Mouse (Mus musculus) cerebellum, adult (tissue): ENCODE measurements around the gene Nat8f2.
"Not testable (repeated sequence)": the region's sequence is repeated elsewhere in the genome, so short reads cannot be mapped to it uniquely, and the experiment has no call there.

ENCODE experiments used
- ATAC-seq: cut with Nextera tagmentation; 2 replicates; pipeline ENCODE4 v1.9.2; 2017; ENCODE audit warnings: mild to moderate bottlenecking, moderate library complexity, mixed read lengths; ENCODE audit not compliant: insufficient number of reproducible peaks, low FRiP score, low TSS enrichment

The Nat8f2 gene

GRCm38 (mm10) chr6:85869006-85869405 lies at the start of gene Nat8f2:
Nat8f2 (minus strand) TSS chr6:85869158.
- ATAC-seq = not testable (repeated sequence)

- not testable (repeated sequence) for ATAC-seq
Observed at GRCm38 (mm10) chr6:85918341-85918740, 49.4 kb upstream of the Nat8f2 start.

- no peak for ATAC-seq
Observed at GRCm38 (mm10) chr6:85916596-85916995, 47.6 kb upstream of the Nat8f2 start.

GRCm38 (mm10) chr6:85915539-85916513 lies 46.9 kb upstream of the Nat8f2 start, which contains the start of gene Nat8f1:
Nat8f1 (minus strand) TSS chr6:85915687.
- peak; percentile 94 for ATAC-seq

GRCm38 (mm10) chr6:85915141-85915538 lies 46.2 kb upstream of the Nat8f2 start:
- ATAC-seq = no peak

GRCm38 (mm10) chr6:85911587-85911986 lies 42.6 kb upstream of the Nat8f2 start, which contains the start of gene Tprkb:
Tprkb (plus strand) TSS chr6:85911865.
- ATAC-seq = no peak

- ATAC-seq = no peak
Observed at GRCm38 (mm10) chr6:85909704-85910103, 40.7 kb upstream of the Nat8f2 start.

- no peak for ATAC-seq
Observed at GRCm38 (mm10) chr6:85908341-85908740, 39.4 kb upstream of the Nat8f2 start.

GRCm38 (mm10) chr6:85906911-85907351 lies 38.0 kb upstream of the Nat8f2 start:
- ATAC-seq = not testable (repeated sequence)

GRCm38 (mm10) chr6:85904642-85905061 lies 35.7 kb upstream of the Nat8f2 start, which contains the start of gene Nat8f4:
Nat8f4 (minus strand) TSS chr6:85904884.
- ATAC-seq = peak; percentile 68

GRCm38 (mm10) chr6:85902303-85902702 lies 33.3 kb upstream of the Nat8f2 start:
- ATAC-seq = no peak

- not testable (repeated sequence) for ATAC-seq
Observed at GRCm38 (mm10) chr6:85898596-85899475, 29.9 kb upstream of the Nat8f2 start.

- not testable (repeated sequence) for ATAC-seq
Observed at GRCm38 (mm10) chr6:85895061-85895648, 26.2 kb upstream of the Nat8f2 start.

- ATAC-seq = no peak
Observed at GRCm38 (mm10) chr6:85888961-85889360, 20.0 kb upstream of the Nat8f2 start.

- ATAC-seq = no peak
Observed at GRCm38 (mm10) chr6:85884311-85884710, 15.4 kb upstream of the Nat8f2 start.

- ATAC-seq = not testable (repeated sequence)
Observed at GRCm38 (mm10) chr6:85883246-85883645, 14.3 kb upstream of the Nat8f2 start.

- no peak for ATAC-seq
Observed at GRCm38 (mm10) chr6:85867726-85868690, 950 bp downstream of the Nat8f2 start.

GRCm38 (mm10) chr6:85866995-85867394 lies 2.0 kb downstream of the Nat8f2 start:
- ATAC-seq = not testable (repeated sequence)

- not testable (repeated sequence) for ATAC-seq
Observed at GRCm38 (mm10) chr6:85866166-85866565, 2.8 kb downstream of the Nat8f2 start.
